Mouse (Mus musculus): ENCODE results near the gene Stk10.
A peak's percentile ranks its signal among the peaks of the same experiment; 100 is the strongest.
"Not testable (repeated sequence)": the region's sequence is repeated elsewhere in the genome, so short reads cannot be mapped to it uniquely, and the experiment has no call there.

Gene Stk10

GRCm38 (mm10) chr11:32605131-32605860 lies 72.2 kb downstream of the Stk10 start:
- no peak for DNase-seq

DNA sequence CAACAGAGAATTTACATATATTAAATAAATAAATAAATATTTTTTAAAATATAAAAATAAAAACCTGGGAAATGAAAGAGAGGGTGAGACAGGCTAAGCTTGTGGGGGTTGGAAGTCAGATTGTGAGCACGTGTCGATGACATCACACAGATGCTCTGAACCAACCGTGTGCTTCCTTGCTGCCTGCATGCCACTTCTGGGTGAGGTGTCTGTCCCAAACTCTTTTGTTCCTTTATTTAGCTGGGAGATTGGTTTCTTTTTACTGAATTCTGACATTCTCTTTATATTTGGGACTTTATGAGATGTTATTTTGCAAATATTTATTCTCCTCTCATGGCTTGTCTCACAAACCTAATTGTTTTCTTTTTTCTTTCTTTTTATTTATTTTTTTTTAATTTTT lies 72.8 kb downstream of the Stk10 start:
- DNase-seq = no peak

DNA sequence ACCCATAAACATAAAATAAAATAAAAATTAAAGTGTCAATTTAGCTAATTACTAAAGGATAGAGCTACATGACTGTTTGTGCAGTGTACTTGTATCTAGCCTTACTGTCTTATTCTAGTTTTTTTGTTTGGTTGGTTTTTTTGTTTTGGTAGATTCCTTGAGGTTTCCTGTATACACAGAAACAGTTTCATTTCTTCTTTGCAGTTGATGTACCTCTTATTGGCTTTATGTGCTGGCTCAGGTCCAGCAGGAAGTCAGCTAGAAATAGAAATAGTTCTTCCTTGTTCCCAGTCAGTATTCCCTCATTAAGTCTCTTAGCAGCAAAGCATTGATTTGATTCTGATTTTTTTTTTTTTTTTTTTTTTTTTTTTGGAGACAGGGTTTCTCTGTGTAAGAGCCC lies 74.2 kb downstream of the Stk10 start:
- no peak for DNase-seq

DNA sequence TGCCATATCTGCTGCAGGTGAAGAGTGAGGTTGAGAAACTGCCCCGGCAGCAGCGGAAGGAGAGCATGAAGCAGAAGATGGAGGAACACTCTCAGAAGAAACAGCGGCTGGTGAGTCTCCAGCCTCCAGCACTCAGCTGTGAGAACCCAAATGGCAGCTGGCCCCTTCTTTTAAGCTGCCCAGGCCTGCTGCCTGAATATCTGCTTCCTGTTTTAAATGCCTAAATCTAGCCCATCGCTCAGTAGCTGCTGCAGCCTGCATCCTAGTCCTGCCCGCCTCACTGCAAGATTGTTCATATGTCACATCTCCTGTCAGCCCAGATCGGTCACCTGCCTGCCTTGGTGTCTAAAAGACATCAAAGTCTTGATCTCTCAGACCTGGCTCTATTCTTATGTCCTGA lies 77.5 kb downstream of the Stk10 start:
- DNase-seq = no peak

DNA sequence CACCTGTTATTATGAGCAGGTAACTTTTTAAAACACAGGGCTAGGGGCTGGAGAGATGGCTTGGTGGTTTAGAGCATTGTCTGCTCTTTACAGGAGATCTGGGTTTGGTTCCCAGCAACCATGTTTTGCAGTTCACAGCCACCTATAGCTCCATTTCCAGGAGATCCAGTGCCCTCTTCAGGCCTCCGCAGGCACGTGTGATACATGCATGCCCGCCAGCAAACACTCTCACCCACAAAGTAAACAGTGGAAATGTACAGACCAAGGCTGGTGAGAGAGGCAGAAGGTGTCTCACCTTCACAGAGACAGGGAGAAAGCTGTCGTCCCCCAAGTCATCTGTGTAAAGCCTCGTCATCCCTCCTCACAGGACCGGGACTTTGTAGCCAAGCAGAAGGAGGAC lies 79.2 kb downstream of the Stk10 start:
- no peak for DNase-seq

GRCm38 (mm10) chr11:32614463-32614862 lies 81.4 kb downstream of the Stk10 start:
- no peak for DNase-seq

GRCm38 (mm10) chr11:32615561-32615960 lies 82.5 kb downstream of the Stk10 start:
- no peak for DNase-seq

DNA sequence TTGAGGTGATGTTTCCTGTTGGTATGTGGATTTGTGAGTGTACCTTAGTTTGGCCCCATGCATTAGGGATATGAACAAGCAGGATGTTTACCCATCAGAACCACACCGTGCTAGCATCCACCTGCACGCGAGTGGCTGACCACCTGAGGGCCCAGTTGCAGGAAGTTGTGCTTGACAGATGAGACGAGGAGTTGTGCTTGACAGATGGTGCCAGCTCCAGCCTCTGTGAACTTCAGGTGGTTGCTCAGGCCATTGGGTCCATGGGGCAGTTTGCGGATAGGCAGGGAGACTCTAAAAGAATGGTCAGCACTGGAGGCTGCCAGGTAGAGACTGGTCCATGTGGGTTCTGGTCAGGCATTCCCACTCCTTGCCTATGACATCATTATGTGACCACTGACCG lies 83.0 kb downstream of the Stk10 start:
- DNase-seq = no peak

DNA sequence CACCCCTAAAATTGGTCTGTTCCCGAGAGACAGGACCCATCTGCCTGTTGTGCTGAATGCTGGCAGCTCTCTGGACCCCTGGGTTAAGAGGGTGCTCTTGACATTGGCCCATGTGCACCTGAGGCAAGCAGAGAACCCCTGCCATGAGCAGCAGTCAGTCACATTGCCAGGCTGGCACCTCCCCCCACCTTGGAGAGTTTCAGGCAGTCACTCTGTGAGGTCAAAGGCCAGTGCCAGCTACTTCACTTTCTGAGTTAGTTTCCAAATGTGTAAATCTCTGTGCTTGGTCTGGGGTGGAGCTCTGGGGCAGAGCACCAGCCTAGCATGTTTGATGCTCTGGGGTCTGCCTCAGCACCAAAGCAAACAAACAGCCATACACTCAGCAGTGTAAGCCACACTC lies 84.9 kb downstream of the Stk10 start:
- DNase-seq = no peak

GRCm38 (mm10) chr11:32618641-32619040 lies 85.5 kb downstream of the Stk10 start:
- DNase-seq = not testable (repeated sequence)

- DNase-seq = peak; percentile 26
Observed at GRCm38 (mm10) chr11:32619257-32619816, 86.2 kb downstream of the Stk10 start.

DNA sequence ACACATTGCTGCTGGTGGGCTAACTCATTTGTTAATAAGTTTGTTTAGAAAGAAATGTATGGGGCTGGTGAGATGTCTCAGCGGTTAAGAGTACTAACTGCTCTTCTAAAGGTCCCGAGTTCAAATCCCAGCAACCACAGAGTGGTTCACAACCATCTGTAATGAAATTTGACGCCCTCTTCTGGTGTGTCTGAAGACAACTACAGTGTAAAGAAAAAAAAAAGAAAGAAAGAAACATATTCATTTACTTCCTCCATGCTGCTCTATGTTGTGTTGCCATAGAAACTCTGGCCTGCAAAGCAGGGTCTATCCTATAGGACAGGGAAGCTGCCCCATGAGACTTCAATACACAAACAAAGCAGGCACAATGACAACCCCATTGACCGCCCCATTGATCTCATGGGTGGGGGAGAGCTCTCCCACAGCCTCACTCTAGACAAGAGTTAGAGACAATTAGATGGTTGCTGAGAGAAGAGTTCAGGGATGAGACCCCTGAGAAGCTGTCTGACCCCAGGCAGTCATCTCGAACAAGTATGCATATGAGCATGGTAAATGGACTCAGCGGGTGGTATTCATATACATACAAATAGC lies 86.9 kb downstream of the Stk10 start:
- no peak for DNase-seq

- DNase-seq = no peak
Observed at GRCm38 (mm10) chr11:32621831-32622478, 88.8 kb downstream of the Stk10 start.

DNA sequence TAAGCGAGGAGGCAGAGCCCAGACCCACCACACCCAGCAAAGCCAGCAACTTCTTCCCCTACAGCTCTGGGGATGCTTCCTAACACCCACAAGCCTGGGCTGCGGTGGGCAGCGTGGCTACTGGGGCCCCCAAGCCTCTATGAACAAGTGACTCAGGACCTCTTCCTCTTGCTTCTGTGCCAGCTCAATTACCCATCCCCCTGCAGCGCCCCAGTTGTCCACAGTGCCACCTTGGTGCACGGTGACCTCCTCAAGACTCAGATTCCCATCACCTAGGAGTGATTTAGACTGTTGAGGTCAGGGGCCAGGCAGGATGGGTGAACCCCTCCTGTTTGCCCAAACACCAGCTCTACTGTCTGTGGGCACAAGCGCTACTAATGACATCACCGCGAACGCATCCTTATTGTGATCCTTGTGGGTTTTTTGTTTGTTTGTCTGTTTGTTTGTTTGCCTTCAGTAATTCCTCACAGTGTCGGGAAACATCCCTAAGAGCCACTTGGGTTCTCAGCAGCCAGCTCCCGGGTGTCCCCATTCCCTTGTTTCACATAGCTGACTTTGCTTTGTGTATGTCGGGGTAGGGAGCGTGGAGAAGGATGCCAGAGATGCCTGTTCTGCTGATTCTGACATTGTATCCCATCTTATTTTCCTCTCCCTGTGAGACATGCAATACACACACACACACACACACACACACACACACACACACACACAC lies 89.5 kb downstream of the Stk10 start:
- no peak for DNase-seq

DNA sequence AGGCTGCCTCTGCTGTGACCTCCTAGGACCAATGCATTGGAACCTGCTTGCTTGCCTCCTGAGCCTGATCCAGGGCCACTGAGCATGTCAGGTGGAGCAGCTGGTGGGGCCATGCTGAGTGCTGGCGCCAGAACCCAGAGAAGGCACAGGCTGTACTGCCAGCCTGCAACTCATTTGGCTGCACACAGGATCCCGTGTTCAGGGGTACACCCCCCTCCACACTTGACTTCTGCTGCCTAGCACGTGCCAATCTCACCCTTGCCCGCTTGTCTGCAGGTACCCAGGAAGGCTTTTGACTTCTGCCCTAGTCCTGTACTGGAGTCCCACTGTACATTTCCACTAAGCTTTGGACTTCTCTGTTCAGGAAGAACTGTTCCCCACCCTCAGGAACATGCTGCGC lies 90.1 kb downstream of the Stk10 start:
- no peak for DNase-seq

DNA sequence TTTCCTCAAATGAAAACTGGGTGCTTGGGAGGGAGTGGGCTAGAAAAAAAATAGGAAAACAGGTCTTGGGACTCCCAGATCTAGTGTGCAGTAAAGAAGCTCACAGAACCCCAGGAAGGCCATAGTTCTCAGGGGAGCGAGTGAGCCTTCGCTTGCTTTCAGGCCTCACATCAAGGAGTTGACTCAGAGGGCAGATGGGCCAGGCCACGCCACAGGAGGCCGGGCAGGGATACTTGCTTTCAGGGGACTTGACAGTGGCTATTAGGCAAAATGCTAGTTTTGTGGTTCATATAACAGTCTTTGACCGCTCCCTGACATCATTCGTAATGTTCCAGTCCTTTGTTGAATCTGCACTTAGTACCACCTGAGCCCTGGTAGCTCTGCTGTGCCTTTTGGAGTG lies 90.8 kb downstream of the Stk10 start:
- DNase-seq = no peak

DNA sequence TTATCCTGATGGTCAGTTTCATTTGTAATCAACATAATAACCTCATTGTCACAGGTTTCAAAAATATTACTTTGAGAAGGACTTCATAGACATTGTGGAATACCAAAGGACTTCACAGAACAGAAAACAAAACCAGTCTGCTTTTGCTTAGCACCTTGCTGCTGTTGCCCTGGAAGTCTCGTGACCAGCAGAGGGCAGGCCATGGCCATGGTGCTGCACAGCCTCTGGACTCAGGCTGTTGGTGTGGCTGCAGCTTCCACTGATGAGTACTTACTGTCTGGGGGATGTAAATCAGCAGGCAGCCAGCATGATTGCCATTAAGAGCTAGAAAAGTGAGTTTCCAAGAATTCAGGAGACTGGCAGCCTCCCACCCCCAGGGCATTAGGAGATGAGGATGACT lies 92.6 kb downstream of the Stk10 start:
- DNase-seq = peak; percentile 69

- DNase-seq = no peak
Observed at GRCm38 (mm10) chr11:32626079-32626478, 93.0 kb downstream of the Stk10 start.

- no peak for DNase-seq
Observed at GRCm38 (mm10) chr11:32627900-32628299, 94.8 kb downstream of the Stk10 start.

GRCm38 (mm10) chr11:32629713-32630211 lies 96.7 kb downstream of the Stk10 start:
- DNase-seq = no peak

DNA sequence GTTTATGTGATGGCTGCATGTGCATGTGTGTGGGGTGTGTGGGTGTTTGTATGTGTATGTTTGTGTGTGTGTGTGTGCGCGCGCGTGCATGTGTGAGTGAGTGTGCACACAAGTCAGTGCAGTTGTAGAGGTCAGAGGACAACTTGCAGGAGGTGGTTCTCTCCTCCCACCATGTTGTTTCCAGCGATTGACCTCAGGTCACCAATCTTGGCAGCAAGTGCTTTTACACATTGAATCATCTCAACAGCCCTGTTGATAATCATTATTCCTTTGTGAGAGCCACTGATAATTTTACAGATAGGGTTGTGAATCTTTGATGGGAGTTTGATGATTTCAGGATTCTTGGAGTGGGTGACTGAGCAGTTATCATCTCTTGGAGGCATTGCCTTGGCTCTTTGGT lies 99.6 kb downstream of the Stk10 start:
- no peak for DNase-seq

- peak; percentile 27 for DNase-seq
Observed at GRCm38 (mm10) chr11:32633542-32633941, 100.4 kb downstream of the Stk10 start.

DNA sequence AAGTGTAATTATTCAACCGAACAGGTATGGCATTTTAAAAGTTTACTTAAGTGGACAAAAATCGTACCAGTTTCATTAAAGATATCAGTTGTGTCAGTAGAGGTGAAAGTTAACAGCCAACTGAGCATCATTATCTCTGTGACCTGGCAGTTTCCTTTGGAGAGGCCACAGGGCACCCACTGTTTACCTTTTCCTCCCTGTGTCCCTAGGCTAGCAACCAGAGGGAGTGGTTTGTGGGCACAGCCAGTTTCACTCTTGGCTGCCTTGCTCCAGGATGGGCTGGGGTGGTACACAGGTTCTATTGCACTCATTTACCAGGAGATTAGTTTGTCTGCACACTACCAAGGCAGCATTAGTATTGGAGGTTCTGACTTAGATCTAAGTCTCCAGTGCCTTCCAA lies 101.0 kb downstream of the Stk10 start:
- DNase-seq = no peak

All from liver (tissue).